Mouse (Mus musculus) monocyte, adult 5-6 weeks (primary cell): ENCODE data around the gene Il17rc. TPM values are rescaled to one million over a fixed set of nuclear protein-coding genes. Genes with fewer than 3 reads are reported as not detected.

ENCODE experiments used
- ATAC-seq: fragments of 153-309, 156-312 bp; replicated peaks from 2 replicates; pipeline ENCODE4 v1.8.0; 2017; ENCODE audit warnings: mild to moderate bottlenecking; ENCODE audit not compliant: low TSS enrichment, insufficient number of reproducible peaks, severe bottlenecking, poor library complexity, low FRiP score
- total RNA-seq: library from RNA; stranded (forward); fragments of 200-1000, 200-491, 200-594 nt; gene quantifications from 3 replicates; pipeline ENCODE4 v1.2.3, GENCODE M21; 2017

Gene Il17rc
- total RNA-seq, 1 experiment from 2014 or later = not detected

DNA sequence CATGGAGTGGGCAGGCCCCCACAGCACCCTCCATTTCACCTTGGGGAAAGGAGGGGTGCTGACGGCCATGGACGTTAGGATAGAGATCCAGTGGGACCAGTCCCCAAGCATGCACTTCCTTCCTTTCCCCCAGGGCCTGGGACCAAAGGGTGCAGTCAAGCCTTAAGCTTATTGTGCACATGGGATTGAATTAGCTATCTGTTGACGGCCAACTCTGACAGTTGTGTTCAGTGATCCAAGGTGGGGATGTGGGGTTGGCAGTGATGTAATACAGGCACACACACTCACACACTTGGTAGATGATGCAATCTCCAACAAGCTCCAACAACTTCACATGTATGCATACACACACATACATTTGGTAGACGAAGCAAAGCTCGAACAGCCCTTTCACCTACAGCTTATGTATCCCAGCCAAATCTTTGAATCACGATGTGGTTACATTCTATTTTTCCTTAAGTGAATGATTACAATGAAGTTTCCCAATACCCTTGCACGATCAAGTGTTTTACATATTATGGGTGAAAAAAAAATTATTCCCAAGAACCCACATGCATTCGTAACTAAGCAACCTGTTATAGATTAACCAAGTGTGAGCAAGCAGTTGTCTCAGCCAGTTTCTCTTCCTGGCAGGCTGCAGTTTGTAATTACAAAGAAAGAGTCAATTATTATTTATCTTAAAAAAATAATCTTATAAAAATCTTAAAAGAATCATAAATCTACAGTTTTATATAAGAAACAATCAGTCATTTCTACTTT lies 26.8 kb upstream of the Il17rc start:
- ATAC-seq = no peak

DNA sequence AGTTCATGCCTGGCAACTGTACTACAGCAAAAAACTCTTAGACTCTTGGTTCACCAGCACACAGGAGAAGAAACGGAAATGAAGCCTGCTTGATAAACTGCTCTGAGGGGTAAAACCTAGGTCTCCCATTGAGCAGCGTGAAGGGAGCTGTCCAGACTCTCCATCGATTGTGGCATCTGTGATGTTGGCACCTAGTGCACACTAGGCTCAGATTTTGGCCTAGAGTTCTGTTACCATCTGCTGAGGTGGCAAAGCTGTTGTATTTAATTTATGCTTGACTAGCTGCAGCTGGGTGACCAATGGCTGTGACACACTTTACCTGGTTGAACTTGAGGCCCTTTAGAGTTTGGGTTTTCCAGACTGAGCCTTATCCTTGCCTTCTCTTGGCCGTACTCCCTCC lies 23.6 kb upstream of the Il17rc start:
- ATAC-seq = no peak

DNA sequence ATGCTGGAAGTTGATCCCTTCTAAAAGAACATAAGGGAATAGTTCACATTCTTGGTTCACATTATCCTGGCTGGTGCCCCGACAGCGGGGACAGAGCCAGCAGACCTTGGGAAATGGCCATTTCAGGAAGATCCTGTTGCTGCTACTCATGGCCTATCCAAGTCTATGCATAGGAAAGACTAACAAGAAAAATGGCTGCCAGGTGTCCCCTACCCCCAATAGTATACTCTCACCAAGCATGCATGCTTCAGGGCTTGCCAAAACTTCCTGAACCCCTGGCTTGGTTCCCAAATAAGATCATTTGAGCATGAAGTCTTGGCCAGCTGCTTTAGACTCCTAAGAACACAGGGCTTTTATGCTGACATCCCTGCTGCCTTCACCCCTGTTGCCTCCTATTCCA lies 19.4 kb upstream of the Il17rc start:
- ATAC-seq = no peak

DNA sequence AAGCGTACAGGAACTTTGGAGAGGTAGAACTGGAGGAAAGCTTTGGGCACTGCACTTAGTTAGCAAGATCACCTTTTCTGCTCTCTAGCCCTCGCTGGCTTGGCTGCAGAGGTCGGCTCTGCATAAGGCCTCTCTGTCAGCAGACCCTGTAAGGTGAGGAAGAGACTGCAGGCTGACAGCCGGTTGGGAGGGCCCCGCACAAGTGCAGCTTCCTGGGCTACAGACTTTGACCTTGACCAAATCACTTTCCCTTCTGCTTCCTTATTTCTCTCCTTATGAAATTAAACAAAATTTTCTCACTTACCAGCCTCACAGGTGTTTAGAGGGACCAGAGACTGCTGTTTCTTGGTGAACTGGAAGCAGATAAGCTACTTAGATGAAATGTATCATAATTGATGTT lies 16.2 kb upstream of the Il17rc start:
- ATAC-seq = no peak

DNA sequence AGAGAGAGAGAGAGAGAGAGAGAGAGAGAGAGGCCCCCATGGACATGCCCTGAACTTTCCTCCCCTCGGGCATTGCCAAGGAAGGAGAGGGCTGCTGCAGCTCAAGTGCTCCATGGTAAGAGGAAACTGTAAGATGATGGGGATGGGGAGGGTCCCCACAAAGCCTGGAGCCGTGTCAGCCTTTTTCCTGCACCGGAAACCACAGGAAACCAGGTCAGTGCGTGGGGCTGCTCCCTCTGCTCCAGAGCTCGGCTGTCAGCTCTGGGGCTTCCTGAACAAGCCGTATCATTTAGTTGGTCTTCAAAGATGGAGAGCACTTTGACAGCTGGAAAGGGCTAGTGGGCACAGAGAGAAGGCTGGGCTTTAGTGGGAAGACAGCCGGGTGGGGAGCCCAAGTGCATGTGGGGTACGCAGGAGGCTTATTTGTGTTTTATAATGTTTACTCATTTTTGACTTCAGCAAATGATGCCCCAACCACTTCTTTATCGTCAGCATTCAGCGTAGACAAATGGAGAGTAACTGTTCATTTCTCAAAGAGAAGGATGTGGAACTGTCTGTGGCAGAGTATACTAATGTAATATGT lies 13.2 kb upstream of the Il17rc start, which contains the start of gene Il17re:
Il17re (plus strand) TSS at position 533 of the 583 bp plus-strand sequence.
- no peak for ATAC-seq

DNA sequence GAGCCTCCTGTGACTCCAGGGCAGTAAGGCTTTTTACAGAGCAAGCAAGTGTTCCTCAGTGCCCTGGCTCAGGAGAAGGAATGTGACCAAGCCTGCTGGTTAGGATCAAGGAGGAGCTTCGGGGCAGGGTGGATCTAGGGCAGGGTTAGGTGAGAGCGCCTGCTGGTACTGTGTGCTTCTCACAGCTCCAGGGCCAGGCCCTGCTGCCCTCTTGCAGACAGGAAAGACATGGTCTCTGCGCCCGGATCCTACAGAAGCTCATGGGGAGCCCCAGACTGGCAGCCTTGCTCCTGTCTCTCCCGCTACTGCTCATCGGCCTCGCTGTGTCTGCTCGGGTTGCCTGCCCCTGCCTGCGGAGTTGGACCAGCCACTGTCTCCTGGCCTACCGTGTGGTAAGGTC lies 12.6 kb upstream of the Il17rc start:
- ATAC-seq = no peak

DNA sequence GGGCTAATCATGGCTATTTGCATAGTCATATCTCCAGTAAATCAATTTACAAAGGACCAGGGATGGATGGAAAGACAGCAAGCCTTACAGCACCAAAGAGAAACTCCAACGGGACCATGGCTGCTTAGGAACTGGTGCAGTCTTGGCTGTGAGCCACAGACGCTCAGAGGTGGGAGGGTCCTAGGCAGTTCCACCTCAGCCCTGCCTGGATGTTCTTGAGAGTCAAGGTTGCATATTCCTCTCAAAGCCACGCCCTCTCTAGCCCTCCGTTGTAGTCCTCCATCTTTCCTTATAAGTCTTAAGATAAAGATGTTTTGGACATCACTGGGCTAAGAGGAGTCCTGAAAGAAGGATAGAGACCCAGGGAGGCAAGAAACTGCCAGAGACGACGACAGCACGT lies 7.2 kb upstream of the Il17rc start:
- ATAC-seq = no peak

DNA sequence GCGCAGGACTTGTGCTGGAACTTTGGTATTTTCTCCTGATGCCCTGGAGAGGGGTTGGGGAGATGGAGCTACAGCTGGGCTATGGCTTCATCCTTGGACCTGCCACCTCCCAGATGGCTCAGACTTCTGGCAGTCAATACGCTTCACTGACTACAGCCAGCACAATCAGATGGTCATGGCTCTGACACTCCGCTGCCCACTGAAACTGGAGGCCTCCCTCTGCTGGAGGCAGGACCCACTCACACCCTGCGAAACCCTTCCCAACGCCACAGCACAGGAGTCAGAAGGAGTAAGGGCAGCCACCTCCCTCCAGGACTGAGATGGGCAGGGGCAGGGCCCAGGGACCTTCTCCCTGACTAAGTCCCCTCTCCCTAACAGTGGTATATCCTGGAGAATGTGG lies 5.6 kb upstream of the Il17rc start:
- ATAC-seq = no peak

DNA sequence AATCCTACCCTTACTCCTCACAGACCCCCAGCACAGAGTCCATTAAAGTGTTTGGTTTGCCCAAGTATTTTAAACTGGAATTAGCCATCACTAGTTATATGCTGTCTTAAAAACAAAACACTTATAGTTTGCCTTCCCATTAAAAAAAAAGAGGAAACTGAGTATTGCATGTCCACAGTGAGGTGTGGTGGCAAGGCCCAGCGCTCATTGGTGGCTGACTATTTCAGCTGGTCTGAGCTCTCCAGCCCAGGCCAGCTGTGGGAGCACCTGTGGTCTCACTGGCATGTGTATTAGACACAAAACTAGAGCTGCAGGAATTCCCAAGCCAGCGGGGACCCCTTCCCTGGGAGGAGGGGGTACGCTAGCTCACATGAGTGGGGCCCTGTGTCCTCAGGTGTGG lies 2.7 kb upstream of the Il17rc start:
- no peak for ATAC-seq

DNA sequence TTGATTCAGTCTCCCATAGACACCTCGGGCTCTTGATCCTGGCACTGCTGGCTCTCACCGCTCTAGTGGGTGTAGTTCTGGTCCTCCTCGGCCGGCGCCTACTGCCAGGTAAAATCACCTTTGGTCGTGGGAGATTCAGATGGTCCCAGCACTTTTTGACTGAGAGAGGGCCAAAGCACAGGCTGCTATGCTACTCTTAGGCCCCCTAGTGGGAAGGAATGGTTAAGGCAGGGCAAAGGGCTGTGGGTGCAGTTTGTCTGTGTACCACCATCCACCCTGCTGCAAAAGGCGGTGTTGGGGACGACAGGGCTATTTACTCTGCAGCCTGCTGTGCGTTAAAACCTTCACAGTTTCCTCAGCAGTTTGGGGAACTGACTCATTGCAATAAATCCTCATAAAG lies 2.2 kb upstream of the Il17rc start:
- peak; percentile 73 for ATAC-seq

DNA sequence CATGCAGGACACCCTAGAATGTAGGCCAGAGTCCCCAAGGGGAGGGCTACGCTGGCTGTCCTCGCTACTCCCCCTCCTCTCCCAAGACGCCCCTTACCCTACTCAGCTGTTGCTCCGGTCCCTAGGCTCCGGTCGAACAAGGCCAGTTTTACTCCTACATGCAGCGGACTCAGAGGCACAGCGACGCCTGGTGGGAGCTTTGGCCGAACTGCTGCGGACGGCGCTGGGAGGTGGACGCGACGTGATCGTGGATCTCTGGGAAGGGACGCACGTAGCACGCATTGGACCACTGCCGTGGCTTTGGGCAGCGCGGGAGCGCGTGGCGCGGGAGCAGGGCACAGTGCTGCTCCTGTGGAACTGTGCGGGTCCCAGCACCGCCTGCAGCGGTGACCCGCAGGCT lies 1.8 kb upstream of the Il17rc start:
- ATAC-seq = peak; percentile 56

DNA sequence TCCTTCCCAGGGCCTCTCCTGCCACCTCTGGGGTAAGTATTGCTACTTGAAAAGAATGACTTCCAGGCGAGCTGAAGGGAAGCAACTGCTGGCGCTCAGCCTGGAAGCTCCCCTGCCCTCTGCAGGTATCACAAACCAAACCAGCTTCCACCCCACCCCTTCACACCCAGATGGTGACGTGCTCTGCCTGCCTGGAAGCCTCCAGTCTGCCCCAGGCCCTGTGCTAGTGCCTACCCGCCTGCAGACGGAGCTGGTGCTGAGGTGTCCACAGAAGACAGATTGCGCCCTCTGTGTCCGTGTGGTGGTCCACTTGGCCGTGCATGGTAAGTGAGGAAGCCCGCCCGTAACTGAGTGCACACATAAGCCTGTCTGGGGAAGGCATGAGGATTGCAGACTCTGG lies 834 bp downstream of the Il17rc start:
- no peak for ATAC-seq

DNA sequence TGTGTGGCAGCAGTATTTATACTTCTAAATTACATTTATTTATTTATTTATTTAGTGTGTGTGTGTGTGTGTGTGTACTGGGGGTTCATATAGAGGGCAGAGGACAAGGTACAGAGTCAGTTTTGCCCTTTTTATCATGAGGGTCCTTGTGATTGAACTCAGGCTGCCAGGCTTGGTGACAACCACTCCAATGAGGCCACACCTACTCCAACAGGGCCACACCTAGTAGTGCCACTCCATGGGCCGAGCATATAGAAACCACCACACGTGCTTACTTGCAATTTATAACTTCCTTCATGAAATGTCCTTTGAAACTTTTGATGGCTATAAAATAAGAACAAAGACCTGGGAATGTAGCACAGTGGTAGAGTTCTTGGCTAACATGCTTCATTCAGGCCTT lies 2.0 kb downstream of the Il17rc start:
- no peak for ATAC-seq

DNA sequence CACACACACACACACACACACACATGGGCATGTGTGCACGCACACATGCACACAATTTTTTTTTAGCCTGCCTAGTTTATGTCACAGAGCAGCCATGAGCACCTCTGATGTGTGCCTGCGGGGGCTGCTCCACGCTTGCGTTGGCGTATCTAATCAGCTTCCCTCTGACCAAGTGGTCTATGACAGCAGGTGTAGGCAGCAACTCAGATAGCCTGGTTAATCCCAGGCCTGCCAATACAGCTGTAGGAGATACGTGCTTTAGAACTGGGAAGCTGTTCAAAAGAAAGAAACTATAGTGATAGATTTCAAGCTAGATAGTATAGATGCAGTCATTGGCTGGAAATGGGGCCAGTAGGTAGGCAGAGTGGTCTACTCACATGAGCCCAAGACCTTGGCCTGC lies 2.5 kb downstream of the Il17rc start:
- no peak for ATAC-seq

DNA sequence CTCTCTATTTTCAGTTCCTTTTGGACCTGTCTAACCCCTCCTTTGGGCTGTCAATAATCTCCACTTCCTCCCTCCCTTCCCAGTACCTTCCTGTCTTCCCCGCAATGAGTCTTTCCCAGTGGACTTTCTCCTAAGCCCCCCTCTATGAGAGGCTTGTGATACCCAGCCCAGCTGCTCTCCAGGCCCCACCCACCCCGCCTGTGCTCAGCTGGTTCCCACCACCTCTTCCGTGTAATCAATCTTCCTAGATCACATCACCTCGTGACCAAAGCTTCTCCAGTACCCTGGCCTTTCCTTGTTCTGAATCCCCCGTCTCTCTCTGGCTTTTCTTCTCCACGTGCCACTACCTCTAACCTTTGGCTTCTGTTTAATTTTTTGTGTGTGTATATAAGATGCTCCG lies 6.1 kb downstream of the Il17rc start:
- ATAC-seq = no peak

DNA sequence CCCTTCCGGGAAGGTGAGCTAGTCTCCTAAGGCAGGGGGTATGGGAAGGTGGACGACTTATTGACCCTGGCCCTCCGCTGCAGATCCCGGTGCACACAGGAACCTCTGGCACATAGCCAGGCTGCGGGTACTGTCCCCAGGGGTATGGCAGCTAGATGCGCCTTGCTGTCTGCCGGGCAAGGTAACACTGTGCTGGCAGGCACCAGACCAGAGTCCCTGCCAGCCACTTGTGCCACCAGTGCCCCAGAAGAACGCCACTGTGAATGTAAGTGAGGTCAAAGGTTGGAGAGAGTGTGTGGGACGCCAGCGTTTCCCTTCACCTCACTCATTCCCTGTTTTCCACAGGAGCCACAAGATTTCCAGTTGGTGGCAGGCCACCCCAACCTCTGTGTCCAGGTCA lies 7.7 kb downstream of the Il17rc start:
- ATAC-seq = no peak

DNA sequence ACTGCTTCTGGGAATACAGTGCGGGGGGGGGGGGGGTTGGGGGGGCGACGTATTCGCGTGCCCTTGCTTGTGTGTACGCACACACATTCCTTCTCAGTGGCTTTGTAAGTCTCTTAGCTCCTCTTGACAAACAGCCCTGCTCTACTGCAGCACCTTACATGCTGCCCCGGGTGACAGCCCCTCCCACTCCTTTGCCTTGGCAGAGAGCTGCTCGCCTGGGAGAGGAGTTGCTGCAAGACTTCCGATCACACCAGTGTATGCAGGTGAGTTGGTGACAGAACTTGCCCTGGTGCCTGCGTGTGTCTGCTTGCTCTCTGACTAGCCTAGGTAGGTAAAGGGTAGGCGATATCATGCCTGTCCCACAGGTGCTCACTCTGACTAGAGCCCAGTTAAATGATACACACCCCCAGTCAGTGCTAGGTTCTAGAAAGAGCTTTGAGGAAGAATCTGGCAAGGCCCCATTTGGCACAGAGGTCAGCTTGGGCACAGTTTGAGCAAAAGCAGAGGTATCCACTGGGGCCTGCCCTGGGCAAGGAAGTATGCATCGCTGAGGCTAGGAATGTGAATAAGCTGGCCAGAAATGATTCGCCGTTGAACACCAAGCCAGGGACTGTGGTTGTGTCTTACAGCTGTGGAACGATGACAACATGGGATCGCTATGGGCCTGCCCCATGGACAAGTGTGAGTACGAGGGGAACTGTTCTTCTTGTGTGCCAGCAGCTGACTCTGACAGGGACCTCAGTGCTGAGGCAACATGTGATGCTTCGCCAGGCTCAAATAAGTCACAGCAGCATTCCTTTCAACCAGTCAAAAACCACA lies 9.5 kb downstream of the Il17rc start:
- no peak for ATAC-seq

DNA sequence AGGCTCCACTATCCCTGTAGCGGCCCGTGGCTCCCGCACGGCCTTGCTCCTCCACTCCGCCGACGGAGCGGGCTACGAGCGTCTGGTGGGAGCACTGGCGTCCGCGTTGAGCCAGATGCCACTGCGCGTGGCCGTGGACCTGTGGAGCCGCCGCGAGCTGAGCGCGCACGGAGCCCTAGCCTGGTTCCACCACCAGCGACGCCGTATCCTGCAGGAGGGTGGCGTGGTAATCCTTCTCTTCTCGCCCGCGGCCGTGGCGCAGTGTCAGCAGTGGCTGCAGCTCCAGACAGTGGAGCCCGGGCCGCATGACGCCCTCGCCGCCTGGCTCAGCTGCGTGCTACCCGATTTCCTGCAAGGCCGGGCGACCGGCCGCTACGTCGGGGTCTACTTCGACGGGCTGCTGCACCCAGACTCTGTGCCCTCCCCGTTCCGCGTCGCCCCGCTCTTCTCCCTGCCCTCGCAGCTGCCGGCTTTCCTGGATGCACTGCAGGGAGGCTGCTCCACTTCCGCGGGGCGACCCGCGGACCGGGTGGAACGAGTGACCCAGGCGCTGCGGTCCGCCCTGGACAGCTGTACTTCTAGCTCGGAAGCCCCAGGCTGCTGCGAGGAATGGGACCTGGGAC lies 11.4 kb downstream of the Il17rc start:
- peak; percentile 12; the same call in 1 of the 2 replicates for ATAC-seq

DNA sequence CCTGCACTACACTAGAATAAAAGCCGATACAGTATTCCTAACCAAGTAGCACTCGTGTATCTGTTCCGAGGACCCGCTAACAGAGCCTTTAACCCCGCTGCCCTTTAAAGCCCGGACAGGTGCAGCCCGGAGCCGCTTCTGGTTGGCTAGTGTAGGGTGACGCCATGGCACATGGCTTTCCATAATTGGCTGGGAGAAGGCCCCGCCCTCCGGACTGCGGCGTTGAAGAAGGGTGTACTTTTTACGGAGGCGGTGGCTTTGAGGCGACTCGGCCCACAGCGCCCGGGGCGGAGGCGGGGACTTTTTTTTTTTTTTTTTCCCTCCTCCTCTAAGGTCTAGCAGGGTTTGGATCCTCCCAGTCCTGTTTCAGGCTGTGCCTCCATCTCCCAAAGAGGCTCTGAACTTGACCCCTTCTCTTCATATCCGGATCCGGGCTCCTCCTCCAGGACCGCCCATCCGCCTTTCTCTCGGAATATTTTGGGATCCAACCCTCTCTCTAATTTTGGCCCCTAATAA lies 11.9 kb downstream of the Il17rc start, which contains the start of gene Creld1:
Creld1 (plus strand) TSS at position 198 of the 516 bp plus-strand sequence.
- peak; percentile 95 for ATAC-seq
